ENCODE assay signal across 23 mouse cellular contexts in genomic region chr15:65535606-65536005, GRCm38 (mm10).
"Had no signal": no experiment of that assay in that cellular context is flagged by ENCODE, and none has a peak within 500 bp of the region (broad histone marks: within the 10 kb centered on the region; RNA-seq: fewer than 3 reads in every experiment).

No protein-coding gene starts in this region.

- H3K4me1 ChIP-seq: heart, embryonic 10.5 days; heart, embryonic 12.5 days; hindbrain, embryonic 10.5 days; hindbrain, embryonic 12.5 days; intestine, embryonic 15.5 days; limb, embryonic 10.5 days; limb, embryonic 12.5 days; liver, embryonic 13.5 days had no signal

- H3K27ac ChIP-seq: gastrocnemius, adult 2 months; heart, embryonic 10.5 days; hindbrain, embryonic 10.5 days; hindbrain, embryonic 12.5 days; hindbrain, embryonic 14.5 days; intestine, embryonic 15.5 days; layer of hippocampus, adult 2 months; left cerebral cortex, adult 2 months; limb, embryonic 10.5 days; limb, embryonic 12.5 days; liver, embryonic 13.5 days had no signal

- DNase-seq: gastrocnemius, adult 2 months; gastrocnemius, postnatal 10 days; gastrocnemius, postnatal 25 days; heart, adult 18-20 months; heart, postnatal 10 days; heart, postnatal 4 days; kidney, adult 18-20 months; kidney, adult 8-10 months; kidney, postnatal 10 days; kidney, postnatal 25 days; kidney, postnatal 4 days; liver; liver, embryonic 13.5 days had no signal

- H3K4me3 ChIP-seq: gastrocnemius, adult 2 months; heart, embryonic 10.5 days; heart, embryonic 12.5 days; hindbrain, embryonic 10.5 days; hindbrain, embryonic 12.5 days; intestine, embryonic 15.5 days; layer of hippocampus, adult 2 months; left cerebral cortex, adult 2 months; limb, embryonic 10.5 days; limb, embryonic 12.5 days; liver, embryonic 13.5 days had no signal
